Mouse (Mus musculus) gastrocnemius, adult 2 months (tissue): ENCODE measurements around the gene Btnl10. TPM values are rescaled to one million over a fixed set of nuclear protein-coding genes. Genes with fewer than 3 reads are reported as not detected.
"Not testable (repeated sequence)": the region's sequence is repeated elsewhere in the genome, so short reads cannot be mapped to it uniquely, and the experiment has no call there.

Source experiments
- DNase-seq: peaks from one replicate; pipeline ENCODE4 v3.0.0; 2022
- H3K27ac ChIP-seq: fragments of 200-600 bp; 2 replicates; pipeline ENCODE4 v1.8.1; 2022; ENCODE audit warnings: mild to moderate bottlenecking
- H3K4me3 ChIP-seq: fragments of 200-600 bp; 2 replicates; pipeline ENCODE4 v1.8.1; 2022; ENCODE audit warnings: mild to moderate bottlenecking, moderate library complexity
- CTCF ChIP-seq: fragments of 200-600 bp; IDR thresholded peaks from 2 replicates; pipeline ENCODE4 v1.8.1; 2022; ENCODE audit warnings: antibody characterized with exemption, mild to moderate bottlenecking, moderate library complexity
- intact Hi-C: fragments of 180-260 bp; cut with DNase I; formaldehyde crosslinking; loops from one replicate; pipeline ENCODE4 v1.15.1; 2025
- total RNA-seq, 2 experiments: library from RNA; stranded (reverse); gene quantifications; 2 replicates each; pipeline ENCODE4 v1.2.3; 2021

Btnl10 gene
- total RNA-seq, 2 experiments from 2014 or later = not detected

DNA sequence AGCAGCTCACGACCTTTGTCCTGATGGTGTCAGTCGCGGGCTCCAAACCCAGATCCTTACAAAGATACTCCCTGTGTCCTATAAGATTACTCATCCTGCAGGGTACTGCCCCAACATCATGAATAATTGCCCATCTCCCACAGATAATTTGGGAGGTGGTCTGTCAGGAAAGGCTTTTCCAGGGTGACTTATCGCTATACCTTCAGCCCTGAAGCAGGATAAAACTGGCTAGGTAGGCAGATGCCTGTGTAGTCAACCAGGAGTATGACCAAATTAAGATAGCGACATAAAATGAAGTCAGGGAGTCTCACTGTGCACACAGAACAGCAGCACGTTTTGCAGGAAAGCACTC lies 21.4 kb downstream of the Btnl10 start:
- peak overlapping the region; percentile 76 for H3K4me3 ChIP-seq
- intact Hi-C loops = no loop called here
- no peak; the same call in 1 of the 2 replicates for TF ChIP-seq CTCF
- peak overlapping the region; percentile 98 for H3K27ac ChIP-seq
- no peak for DNase-seq

GRCm38 (mm10) chr11:58944136-58944535 lies 26.4 kb downstream of the Btnl10 start:
- intact Hi-C loops = no loop called here
- DNase-seq = no peak
- Histone ChIP-seq H3K27ac (no peak overlapping the region), H3K4me3 (no peak overlapping the region)
- TF ChIP-seq CTCF = no peak

DNA sequence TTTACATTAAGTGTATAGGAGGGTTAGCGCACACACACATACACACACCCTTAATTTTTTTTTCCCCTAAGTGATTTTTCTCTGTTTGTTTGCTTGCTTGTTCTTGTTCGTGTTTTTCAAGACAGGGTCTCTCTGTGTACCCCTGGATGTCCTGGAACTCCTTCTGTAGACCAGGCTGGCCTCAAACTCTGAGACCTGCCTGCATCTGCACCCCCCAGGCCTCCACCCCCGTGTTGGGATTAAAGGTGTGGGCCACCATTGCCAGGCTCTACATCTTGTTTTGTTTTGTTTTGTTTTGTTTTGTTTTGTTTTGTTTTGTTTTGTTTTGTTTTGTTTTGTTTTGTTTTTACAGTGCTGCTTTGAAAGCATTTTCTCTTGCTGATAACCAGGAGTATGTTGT lies 29.6 kb downstream of the Btnl10 start:
- DNase-seq = no peak
- no peak for TF ChIP-seq CTCF
- Histone ChIP-seq H3K4me3 (no peak overlapping the region), H3K27ac (no peak overlapping the region)
- intact Hi-C loops = no loop called here

GRCm38 (mm10) chr11:58947798-58948528 lies 30.3 kb downstream of the Btnl10 start:
- DNase-seq = no peak
- peak overlapping the region; percentile 69 for H3K4me3 ChIP-seq
- intact Hi-C loops = no loop called here
- H3K27ac ChIP-seq = no peak overlapping the region
- TF ChIP-seq CTCF = no peak

DNA sequence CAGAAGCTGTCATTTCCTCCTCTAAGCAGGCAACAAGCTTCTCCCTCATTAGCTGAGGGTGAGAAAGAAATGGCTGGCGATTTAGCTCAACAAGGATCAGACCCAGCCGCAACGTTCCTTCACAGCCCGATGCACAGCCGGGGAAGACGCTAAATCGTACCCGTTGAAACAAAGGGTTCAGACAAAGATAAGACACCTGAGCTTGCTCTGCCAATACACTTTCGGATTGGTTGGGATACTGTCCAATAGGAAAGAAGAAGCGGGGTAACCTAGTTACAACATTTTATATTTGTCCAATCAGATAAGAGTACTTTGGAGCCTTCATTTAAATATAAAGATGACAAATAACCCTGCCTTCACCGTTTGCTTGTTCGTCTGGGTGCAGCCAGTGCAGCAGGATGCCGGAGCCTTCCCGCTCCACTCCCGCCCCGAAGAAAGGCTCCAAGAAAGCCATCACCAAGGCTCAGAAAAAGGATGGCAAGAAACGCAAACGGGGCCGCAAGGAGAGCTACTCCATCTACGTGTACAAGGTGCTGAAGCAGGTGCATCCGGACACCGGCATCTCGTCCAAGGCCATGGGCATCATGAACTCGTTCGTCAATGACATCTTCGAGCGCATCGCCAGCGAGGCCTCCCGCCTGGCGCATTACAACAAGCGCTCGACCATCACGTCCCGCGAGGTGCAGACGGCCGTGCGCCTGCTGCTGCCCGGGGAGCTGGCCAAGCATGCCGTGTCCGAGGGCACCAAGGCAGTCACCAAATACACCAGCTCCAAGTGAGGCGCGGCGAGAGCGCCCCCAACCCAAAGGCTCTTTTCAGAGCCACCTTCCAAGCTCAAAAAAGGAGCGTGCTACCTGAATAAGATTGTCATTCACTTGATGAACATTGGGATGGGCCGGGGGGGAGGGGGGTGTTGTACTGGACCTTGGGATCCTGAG lies 31.1 kb downstream of the Btnl10 start, which contains the start of gene Hist3h2ba:
Gene Hist3h2ba (plus strand): TSS at position 379 of the 938 bp plus-strand sequence.
- Histone ChIP-seq H3K4me3 (peak within 1 kb of the TSS; percentile 69), H3K27ac (peak within 1 kb of the TSS; percentile 53; the same call in 1 of the 2 replicates)
- intact Hi-C loops = no loop called here
- peak; percentile 59 for DNase-seq
- no peak for TF ChIP-seq CTCF

DNA sequence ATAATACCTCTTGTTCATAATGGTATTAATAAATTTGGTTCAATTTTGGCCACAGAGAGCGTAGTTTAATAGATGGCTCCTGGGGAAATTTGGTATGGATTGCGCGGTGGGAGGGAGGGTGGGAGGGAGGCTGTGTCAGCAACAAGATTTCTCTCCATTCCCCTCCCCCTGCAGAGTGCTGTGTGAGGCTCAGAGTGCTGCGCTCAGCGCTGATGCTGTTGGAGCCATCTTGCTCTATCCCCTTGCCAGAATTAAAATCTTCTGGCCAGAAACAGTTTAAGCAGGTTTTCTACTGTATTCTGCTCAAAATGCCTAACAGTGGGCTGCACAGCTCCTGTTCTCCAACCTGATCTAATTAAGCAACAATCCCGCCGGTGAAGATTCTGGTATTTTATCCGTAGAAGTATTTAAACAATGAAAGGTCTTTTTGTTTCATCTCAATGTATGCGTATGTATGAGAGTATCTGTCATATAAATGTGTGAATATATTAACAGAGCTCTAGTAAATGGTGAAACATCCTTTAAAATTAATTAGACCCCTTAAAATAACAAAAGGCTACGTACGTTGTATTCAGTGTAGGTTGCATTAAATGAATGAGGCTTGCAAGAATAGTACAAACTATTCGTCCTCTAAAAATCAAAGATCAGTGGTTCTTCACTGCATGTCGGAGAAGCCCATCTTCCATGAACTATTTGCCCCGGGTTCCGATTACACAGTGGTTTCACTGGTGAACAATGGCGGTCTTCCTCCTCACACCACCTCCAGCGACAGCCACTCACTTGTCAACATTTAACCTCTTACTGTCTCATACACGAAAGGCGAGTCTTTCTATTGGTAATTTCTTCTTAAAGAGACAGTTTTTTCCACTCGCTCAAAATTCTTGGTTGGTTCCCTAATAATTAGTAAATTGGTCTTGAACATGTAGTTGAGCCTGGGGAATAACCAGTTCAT lies 32.0 kb downstream of the Btnl10 start:
- DNase-seq = no peak
- Histone ChIP-seq H3K4me3 (no peak overlapping the region; the same call in 1 of the 2 replicates), H3K27ac (no peak overlapping the region)
- TF ChIP-seq CTCF = no peak
- intact Hi-C loops = no loop called here

- intact Hi-C loops = no loop called here
- no peak for TF ChIP-seq CTCF
These were observed 33.5 kb downstream of the Btnl10 start for GRCm38 (mm10) chr11:58951210-58951609.

GRCm38 (mm10) chr11:58953351-58954169 lies 35.9 kb downstream of the Btnl10 start:
- Histone ChIP-seq H3K4me3 (peak overlapping the region; percentile 97), H3K27ac (peak overlapping the region; percentile 99)
- no peak for TF ChIP-seq CTCF
- peak; percentile 53 for DNase-seq
- intact Hi-C loops = no loop called here

More at GRCm38 (mm10) chr11:58951210-58951609, 33.5 kb downstream of the Btnl10 start:
- Histone ChIP-seq H3K4me3 (no peak overlapping the region), H3K27ac (no peak overlapping the region)
- DNase-seq = no peak

GRCm38 (mm10) chr11:58954170-58954419 lies 36.4 kb downstream of the Btnl10 start:
- DNase-seq = peak; percentile 49
- Histone ChIP-seq H3K27ac (peak overlapping the region; percentile 99), H3K4me3 (peak overlapping the region; percentile 97)
- intact Hi-C loops = not testable (repeated sequence)

DNA sequence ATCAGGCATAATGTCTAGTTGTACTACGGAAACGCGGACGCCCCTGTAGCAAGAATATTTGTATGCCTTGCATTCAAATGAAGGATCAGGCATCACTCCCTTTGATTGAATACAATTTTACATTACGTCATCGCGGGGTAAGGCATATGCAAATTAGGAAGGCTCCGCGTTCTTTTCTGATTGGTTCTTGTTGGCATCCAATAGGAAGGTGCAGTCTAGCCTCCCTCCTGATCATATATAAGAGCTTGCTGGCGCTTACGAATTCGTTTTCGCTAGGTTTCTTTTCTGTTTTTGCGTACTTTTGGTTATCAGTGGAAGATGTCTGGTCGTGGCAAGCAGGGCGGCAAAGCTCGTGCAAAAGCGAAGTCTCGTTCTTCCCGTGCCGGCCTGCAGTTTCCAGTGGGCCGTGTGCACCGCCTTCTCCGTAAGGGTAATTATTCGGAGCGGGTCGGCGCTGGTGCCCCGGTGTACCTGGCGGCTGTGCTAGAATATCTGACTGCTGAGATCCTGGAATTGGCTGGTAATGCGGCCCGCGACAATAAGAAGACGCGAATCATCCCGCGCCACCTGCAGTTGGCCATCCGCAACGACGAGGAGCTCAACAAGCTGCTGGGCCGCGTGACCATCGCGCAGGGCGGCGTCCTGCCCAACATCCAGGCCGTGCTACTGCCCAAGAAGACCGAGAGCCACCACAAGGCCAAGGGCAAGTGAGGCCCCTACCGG lies 36.9 kb downstream of the Btnl10 start, which contains the start of the genes Hist3h2a and Trim17:
Gene Hist3h2a (plus strand): TSS at position 266 of the 723 bp plus-strand sequence.
Gene Trim17 (plus strand): TSS at position 266 of the 723 bp plus-strand sequence.
- peak within 1 kb of the TSS; percentile 97 for H3K4me3 ChIP-seq
- peak within 1 kb of the TSS; percentile 99 for H3K27ac ChIP-seq
- peak; percentile 91 for DNase-seq
- peak; percentile 69 for TF ChIP-seq CTCF
- intact Hi-C loops = loop anchor here (1.0 kb wide), 1 partner anchor 26 kb away; no protein-coding TSS in a partner anchor
